Mouse (Mus musculus) lung, embryonic 14.5 days (tissue): ENCODE measurements at regions not wholly inside any gene's neighbourhood (a gene's known extent, or its start where the extent isn't known, plus 50 kb on each side); places are given as distances from the start of the nearest gene placed in this dataset.

Experiments used
- ATAC-seq: fragments of 200-750 bp; cut with Nextera tagmentation; 2 replicates; pipeline ENCODE4 v1.8.0; 2017; ENCODE audit warnings: mild to moderate bottlenecking, moderate TSS enrichment, moderate library complexity; ENCODE audit not compliant: insufficient read depth
- DNase-seq: peaks from one replicate; pipeline ENCODE4 v3.0.0-alpha.2; 2015
- H3K27ac ChIP-seq: fragments of 300-500 bp; sonication (generic); 2 replicates; pipeline ENCODE4 v1.5.1; 2014; ENCODE audit warnings: low read depth, mild to moderate bottlenecking, moderate library complexity
- H3K27me3 ChIP-seq: fragments of 300-500 bp; sonication (generic); 2 replicates; pipeline ENCODE4 v1.6.1; 2014; ENCODE audit warnings: low read length, control low read depth; ENCODE audit not compliant: insufficient read depth
- H3K36me3 ChIP-seq: fragments of 300-500 bp; sonication (generic); 2 replicates; pipeline ENCODE4 v1.6.1; 2014; ENCODE audit warnings: control low read depth; ENCODE audit not compliant: insufficient read depth
- H3K4me1 ChIP-seq: fragments of 300-500 bp; sonication (generic); 2 replicates; pipeline ENCODE4 v1.6.1; 2014; ENCODE audit warnings: antibody characterized with exemption, control low read depth; ENCODE audit not compliant: insufficient read depth
- H3K4me2 ChIP-seq: fragments of 300-500 bp; sonication (generic); 2 replicates; pipeline ENCODE4 v1.6.1; 2014; ENCODE audit warnings: mild to moderate bottlenecking
- H3K4me3 ChIP-seq: fragments of 300-500 bp; sonication (generic); 2 replicates; pipeline ENCODE4 v1.5.1; 2014; ENCODE audit warnings: low read depth, low read length
- H3K9ac ChIP-seq: fragments of 300-500 bp; sonication (generic); 2 replicates; pipeline ENCODE4 v1.6.1; 2014
- H3K9me3 ChIP-seq: fragments of 300-500 bp; sonication (generic); 2 replicates; pipeline ENCODE4 v1.6.1; 2016; ENCODE audit warnings: low read depth, low read length, control low read depth
- CTCF ChIP-seq: IDR thresholded peaks from 2 replicates; pipeline ENCODE4 v1.5.1; 2016; ENCODE audit warnings: antibody characterized with exemption, low read depth
- WGBS: fragments of 180-500 bp; shearing (Covaris S2); extraction: QIAGEN DNeasy Blood & Tissue Kit; methylation state at CpG from one replicate; pipeline ENCODE4 v1.1.7; 2014; 5-methylcytosine and 5-hydroxymethylcytosine counted together

- Histone ChIP-seq H3K9ac (no peak overlapping the region), H3K27me3 (no peaks in the 10 kb centered on the region), H3K4me3 (no peak overlapping the region), H3K4me1 (no peaks in the 10 kb centered on the region), H3K4me2 (no peak overlapping the region), H3K9me3 (no peaks in the 10 kb centered on the region), H3K27ac (no peak overlapping the region), H3K36me3 (no peaks in the 10 kb centered on the region)
- 78% methylated on average over 2 of the region's 2 CpGs for WGBS
- ATAC-seq, result no peak
- no peak for TF ChIP-seq CTCF
- no peak for DNase-seq
Observed at GRCm38 (mm10) chr3:22815842-22816241, 739.4 kb downstream of the Tbl1xr1 start.

GRCm38 (mm10) chr3:22826485-22826884 lies 750.0 kb downstream of the Tbl1xr1 start:
- ATAC-seq (peak; percentile 49; the same call in 1 of the 2 replicates), DNase-seq (peak; percentile 13)
- no peaks in the 10 kb centered on the region for H3K36me3 ChIP-seq
- TF ChIP-seq CTCF, result no peak
- H3K27ac ChIP-seq, result no peak overlapping the region
- H3K4me2 ChIP-seq, result no peak overlapping the region
- no peaks in the 10 kb centered on the region for H3K9me3 ChIP-seq
- no peak overlapping the region for H3K9ac ChIP-seq
- no peaks in the 10 kb centered on the region for H3K27me3 ChIP-seq
- WGBS, result 57% methylated on average over 4 of the region's 4 CpGs
- no peak overlapping the region for H3K4me3 ChIP-seq
- H3K4me1 ChIP-seq, result no peaks in the 10 kb centered on the region

- no peak for DNase-seq
- WGBS, result 73% methylated on average over 4 of the region's 4 CpGs
- ATAC-seq, result no peak
- Histone ChIP-seq H3K27me3 (no peaks in the 10 kb centered on the region), H3K9me3 (no peaks in the 10 kb centered on the region), H3K27ac (no peak overlapping the region), H3K36me3 (no peaks in the 10 kb centered on the region), H3K9ac (no peak overlapping the region), H3K4me3 (no peak overlapping the region), H3K4me1 (no peaks in the 10 kb centered on the region), H3K4me2 (no peak overlapping the region)
- no peak for TF ChIP-seq CTCF
Observed at GRCm38 (mm10) chr3:22838986-22839385, 762.5 kb downstream of the Tbl1xr1 start.

GRCm38 (mm10) chr3:22850474-22850873 lies 774.0 kb downstream of the Tbl1xr1 start:
- Histone ChIP-seq H3K9ac (no peak overlapping the region), H3K9me3 (no peaks in the 10 kb centered on the region), H3K4me3 (no peak overlapping the region), H3K4me1 (no peaks in the 10 kb centered on the region), H3K4me2 (no peak overlapping the region), H3K36me3 (no peaks in the 10 kb centered on the region), H3K27me3 (no peaks in the 10 kb centered on the region), H3K27ac (no peak overlapping the region)
- no peak for TF ChIP-seq CTCF
- ATAC-seq (no peak), DNase-seq (no peak)

GRCm38 (mm10) chr3:22863595-22863994 lies 787.1 kb downstream of the Tbl1xr1 start:
- no peak overlapping the region for H3K27ac ChIP-seq
- ATAC-seq (no peak; the same call in 1 of the 2 replicates), DNase-seq (peak; percentile 44)
- H3K4me1 ChIP-seq, result no peaks in the 10 kb centered on the region
- H3K9ac ChIP-seq, result no peak overlapping the region
- no peaks in the 10 kb centered on the region for H3K27me3 ChIP-seq
- H3K9me3 ChIP-seq, result no peaks in the 10 kb centered on the region
- H3K4me2 ChIP-seq, result no peak overlapping the region
- no peak overlapping the region for H3K4me3 ChIP-seq
- H3K36me3 ChIP-seq, result no peaks in the 10 kb centered on the region
- no peak for TF ChIP-seq CTCF
- 60% methylated on average over 2 of the region's 2 CpGs for WGBS

GRCm38 (mm10) chr3:22877883-22878282 lies 801.4 kb downstream of the Tbl1xr1 start:
- H3K4me2 ChIP-seq, result no peak overlapping the region
- no peak for DNase-seq
- no peak for ATAC-seq
- H3K27ac ChIP-seq, result no peak overlapping the region
- H3K4me3 ChIP-seq, result no peak overlapping the region
- no peaks in the 10 kb centered on the region for H3K27me3 ChIP-seq
- 84% methylated on average over 3 of the region's 3 CpGs for WGBS
- H3K9me3 ChIP-seq, result no peaks in the 10 kb centered on the region
- no peak overlapping the region for H3K9ac ChIP-seq
- TF ChIP-seq CTCF, result no peak
- H3K4me1 ChIP-seq, result no peaks in the 10 kb centered on the region
- H3K36me3 ChIP-seq, result no peaks in the 10 kb centered on the region

GRCm38 (mm10) chr3:22892735-22893134 lies 816.3 kb downstream of the Tbl1xr1 start:
- no peak for TF ChIP-seq CTCF
- H3K4me3 ChIP-seq, result no peak overlapping the region
- no peaks in the 10 kb centered on the region for H3K4me1 ChIP-seq
- no peak overlapping the region for H3K27ac ChIP-seq
- H3K9me3 ChIP-seq, result no peaks in the 10 kb centered on the region
- DNase-seq, result peak; percentile 45
- 31% methylated on average over 1 of the region's 1 CpGs for WGBS
- no peak overlapping the region for H3K4me2 ChIP-seq
- no peaks in the 10 kb centered on the region for H3K27me3 ChIP-seq
- H3K36me3 ChIP-seq, result no peaks in the 10 kb centered on the region
- H3K9ac ChIP-seq, result no peak overlapping the region
- ATAC-seq, result peak; percentile 68

GRCm38 (mm10) chr3:22897651-22898050 lies 821.2 kb downstream of the Tbl1xr1 start:
- WGBS, result 55% methylated on average over 2 of the region's 2 CpGs
- no peak for ATAC-seq
- no peak for TF ChIP-seq CTCF

More at GRCm38 (mm10) chr3:22897651-22898050, 821.2 kb downstream of the Tbl1xr1 start:
- Histone ChIP-seq H3K4me3 (no peak overlapping the region), H3K9ac (no peak overlapping the region), H3K36me3 (no peaks in the 10 kb centered on the region), H3K4me1 (no peaks in the 10 kb centered on the region), H3K4me2 (no peak overlapping the region), H3K27ac (no peak overlapping the region), H3K9me3 (no peaks in the 10 kb centered on the region), H3K27me3 (no peaks in the 10 kb centered on the region)
- peak; percentile 7 for DNase-seq
